Mouse (Mus musculus) cerebellum, postnatal 36 days (tissue): Measurements from ENCODE around the gene Tcaim.
A peak's percentile ranks its signal among the peaks of the same experiment; 100 is the strongest.
"Not testable (repeated sequence)": the region's sequence is repeated elsewhere in the genome, so short reads cannot be mapped to it uniquely, and the experiment has no call there.

Source experiments
- DNase-seq, 2 experiments: peaks; one replicate each; pipeline ENCODE4 v3.0.0; 2021 to 2022; ENCODE audit warnings: mixed read lengths in 2 of 2

The Tcaim gene

GRCm38 (mm10) chr9:122855141-122855540 lies 49.8 kb downstream of the Tcaim start:
- DNase-seq = not testable (repeated sequence)

GRCm38 (mm10) chr9:122855617-122856016 lies 50.3 kb downstream of the Tcaim start:
- no peak for DNase-seq

GRCm38 (mm10) chr9:122856716-122857115 lies 51.4 kb downstream of the Tcaim start:
- no peak for DNase-seq

GRCm38 (mm10) chr9:122860752-122861151 lies 55.4 kb downstream of the Tcaim start:
- DNase-seq = no peak

- DNase-seq = no peak
Observed at GRCm38 (mm10) chr9:122863731-122864130, 58.4 kb downstream of the Tcaim start.

GRCm38 (mm10) chr9:122864848-122865247 lies 59.5 kb downstream of the Tcaim start:
- DNase-seq = no peak

- DNase-seq = peak; percentile 76 to 79
Observed at GRCm38 (mm10) chr9:122865697-122866166, 60.4 kb downstream of the Tcaim start, which contains the start of gene Zfp445. Gene Zfp445, minus strand, starts transcription at chr9:122866006.

- DNase-seq = no peak
Observed at GRCm38 (mm10) chr9:122866192-122866591, 60.9 kb downstream of the Tcaim start.

GRCm38 (mm10) chr9:122872595-122872994 lies 67.3 kb downstream of the Tcaim start:
- DNase-seq = no peak

- no peak for DNase-seq
Observed at GRCm38 (mm10) chr9:122874653-122875052, 69.3 kb downstream of the Tcaim start.

GRCm38 (mm10) chr9:122875145-122875544 lies 69.8 kb downstream of the Tcaim start:
- DNase-seq = no peak

GRCm38 (mm10) chr9:122885385-122885784 lies 80.0 kb downstream of the Tcaim start, which contains the start of gene Zkscan7:
Gene Zkscan7, plus strand, starts transcription at chr9:122885685.
- no peak for DNase-seq
